Mouse (Mus musculus) forebrain, embryonic 11.5 days (tissue): ENCODE measurements around the gene Ldlr. TPM values are rescaled to one million over a fixed set of nuclear protein-coding genes. Genes with fewer than 3 reads are reported as not detected.
"Not testable (repeated sequence)": the region's sequence is repeated elsewhere in the genome, so short reads cannot be mapped to it uniquely, and the experiment has no call there.

Experiments
- ATAC-seq: fragments of 200-750 bp; cut with Nextera tagmentation; replicated peaks from 2 replicates; pipeline ENCODE4 v1.8.0; 2017; ENCODE audit warnings: moderate TSS enrichment; ENCODE audit not compliant: low FRiP score
- DNase-seq: peaks from one replicate; pipeline ENCODE4 v3.0.0-alpha.2; 2017; ENCODE audit warnings: low spot score
- H3K27ac ChIP-seq: fragments of 300-500 bp; sonication (generic); 2 replicates; pipeline ENCODE4 v1.5.1; 2014; ENCODE audit warnings: low read depth, low read length
- H3K27me3 ChIP-seq: fragments of 300-500 bp; sonication (generic); 2 replicates; pipeline ENCODE4 v1.6.1; 2014; ENCODE audit warnings: mild to moderate bottlenecking, low read length, mixed read lengths; ENCODE audit not compliant: control insufficient read depth, insufficient read depth
- H3K36me3 ChIP-seq: fragments of 300-500 bp; sonication (generic); 2 replicates; pipeline ENCODE4 v1.6.1; 2014; ENCODE audit warnings: mild to moderate bottlenecking, low read length, moderate library complexity, mixed read lengths; ENCODE audit not compliant: control insufficient read depth, insufficient read depth
- H3K4me1 ChIP-seq: fragments of 300-500 bp; sonication (generic); replicated peaks from 2 replicates; pipeline ENCODE4 v1.6.1; 2014; ENCODE audit warnings: low read length, mixed read lengths; ENCODE audit not compliant: control insufficient read depth, insufficient read depth
- H3K4me2 ChIP-seq: fragments of 300-500 bp; sonication (generic); 2 replicates; pipeline ENCODE4 v1.6.1; 2014; ENCODE audit warnings: low read depth, mild to moderate bottlenecking, low read length, moderate library complexity, mixed read lengths; ENCODE audit not compliant: severe bottlenecking
- H3K4me3 ChIP-seq: fragments of 300-500 bp; sonication (generic); 2 replicates; pipeline ENCODE4 v1.5.1; 2014; ENCODE audit warnings: low read depth, low read length
- H3K9ac ChIP-seq: fragments of 300-500 bp; sonication (generic); 2 replicates; pipeline ENCODE4 v1.6.1; 2014; ENCODE audit warnings: low read length
- H3K9me3 ChIP-seq: fragments of 300-500 bp; sonication (generic); 2 replicates; pipeline ENCODE4 v1.6.1; 2016; ENCODE audit warnings: low read length, mixed read lengths; ENCODE audit not compliant: control insufficient read depth
- WGBS: fragments of 180-500 bp; shearing (Covaris S2); extraction: QIAGEN DNeasy Blood & Tissue Kit; methylation state at CpG from one replicate; pipeline ENCODE4 v1.1.7; 2014; 5-methylcytosine and 5-hydroxymethylcytosine counted together
- polyA plus RNA-seq: library from polyadenylated mRNA; unstranded; fragments of >200 nt; fragmentation: Nextera tagmentation; extraction: Ambion mirVana; gene quantifications from 2 replicates; pipeline ENCODE4 v1.2.1, GENCODE M21; 2014

Gene Ldlr
- polyA plus RNA-seq, 1 experiment from 2014 or later, result 23.7 TPM

- WGBS, result 4% methylated on average over 6 of the region's 6 CpGs
- Histone ChIP-seq H3K4me1 (no peaks in the 10 kb centered on the region), H3K4me3 (no peak overlapping the region), H3K27me3 (no peaks in the 10 kb centered on the region), H3K36me3 (no peaks in the 10 kb centered on the region), H3K27ac (no peak overlapping the region), H3K9me3 (no peaks in the 10 kb centered on the region), H3K9ac (no peak overlapping the region; the same call in 1 of the 2 replicates), H3K4me2 (0 out of 2 replicates have a peak overlapping the region, but pooled peaks have one; percentile 18)
- DNase-seq (peak; percentile 87), ATAC-seq (peak; percentile 73)
These were observed 63.6 kb downstream of the Ldlr start for GRCm38 (mm10) chr9:21786906-21787305.

- no peaks in the 10 kb centered on the region for H3K9me3 ChIP-seq
- WGBS, result 87% methylated on average over 5 of the region's 5 CpGs
- no peak overlapping the region for H3K4me3 ChIP-seq
- no peak overlapping the region for H3K9ac ChIP-seq
- H3K4me1 ChIP-seq, result no peaks in the 10 kb centered on the region
- ATAC-seq (no peak), DNase-seq (no peak)
- H3K4me2 ChIP-seq, result no peak overlapping the region
- no peaks in the 10 kb centered on the region for H3K27me3 ChIP-seq
- H3K36me3 ChIP-seq, result no peaks in the 10 kb centered on the region
- H3K27ac ChIP-seq, result no peak overlapping the region
These were observed 64.4 kb downstream of the Ldlr start for GRCm38 (mm10) chr9:21787654-21788053.

GRCm38 (mm10) chr9:21788234-21788633 is 65.0 kb downstream of the Ldlr start:
- 92% methylated on average over 9 of the region's 9 CpGs for WGBS

GRCm38 (mm10) chr9:21791861-21792260 is 68.6 kb downstream of the Ldlr start:
- DNase-seq (no peak), ATAC-seq (no peak)
- Histone ChIP-seq H3K4me1 (peaks cover 4% of the 10 kb centered on the region; the same call in 1 of the 2 replicates), H3K9me3 (no peaks in the 10 kb centered on the region), H3K4me3 (no peak overlapping the region), H3K36me3 (peaks cover 2% of the 10 kb centered on the region; the same call in 1 of the 2 replicates), H3K27ac (no peak overlapping the region), H3K27me3 (no peaks in the 10 kb centered on the region), H3K9ac (no peak overlapping the region), H3K4me2 (no peak overlapping the region)
- 92% methylated on average over 8 of the region's 8 CpGs for WGBS

More at GRCm38 (mm10) chr9:21788234-21788633, 65.0 kb downstream of the Ldlr start:
- Histone ChIP-seq H3K27me3 (no peaks in the 10 kb centered on the region), H3K9ac (no peak overlapping the region), H3K4me1 (no peaks in the 10 kb centered on the region), H3K27ac (no peak overlapping the region), H3K9me3 (no peaks in the 10 kb centered on the region), H3K36me3 (no peaks in the 10 kb centered on the region), H3K4me3 (no peak overlapping the region), H3K4me2 (no peak overlapping the region)
- DNase-seq (no peak), ATAC-seq (no peak)

- Histone ChIP-seq H3K9ac (no peak overlapping the region), H3K27me3 (no peaks in the 10 kb centered on the region), H3K4me1 (peaks cover 4% of the 10 kb centered on the region; the same call in 1 of the 2 replicates), H3K9me3 (no peaks in the 10 kb centered on the region), H3K4me2 (no peak overlapping the region), H3K4me3 (no peak overlapping the region), H3K36me3 (peaks cover 2% of the 10 kb centered on the region; the same call in 1 of the 2 replicates), H3K27ac (no peak overlapping the region)
- ATAC-seq (no peak), DNase-seq (no peak)
- WGBS, result 83% methylated on average over 8 of the region's 8 CpGs
These were observed 69.4 kb downstream of the Ldlr start for GRCm38 (mm10) chr9:21792644-21793043.

GRCm38 (mm10) chr9:21793507-21793906 is 70.2 kb downstream of the Ldlr start:
- not testable (repeated sequence) for H3K4me1 ChIP-seq

GRCm38 (mm10) chr9:21794344-21794834 is 71.1 kb downstream of the Ldlr start:
- H3K4me2 ChIP-seq, result no peak overlapping the region
- no peaks in the 10 kb centered on the region for H3K9me3 ChIP-seq
- DNase-seq (no peak), ATAC-seq (no peak)
- H3K36me3 ChIP-seq, result peaks cover 2% of the 10 kb centered on the region; the same call in 1 of the 2 replicates
- peaks cover 6% of the 10 kb centered on the region; the same call in 1 of the 2 replicates for H3K4me1 ChIP-seq
- no peaks in the 10 kb centered on the region for H3K27me3 ChIP-seq
- H3K9ac ChIP-seq, result no peak overlapping the region
- no peak overlapping the region for H3K27ac ChIP-seq
- WGBS, result 96% methylated on average over 18 of the region's 18 CpGs
- H3K4me3 ChIP-seq, result no peak overlapping the region

More at GRCm38 (mm10) chr9:21793507-21793906, 70.2 kb downstream of the Ldlr start:
- H3K4me2 ChIP-seq, ATAC-seq, H3K27ac ChIP-seq, H3K4me3 ChIP-seq, H3K9ac ChIP-seq, H3K27me3 ChIP-seq, H3K9me3 ChIP-seq, H3K36me3 ChIP-seq, DNase-seq: not testable (repeated sequence)
- 95% methylated on average over 6 of the region's 6 CpGs for WGBS

- H3K9ac ChIP-seq, result no peak overlapping the region
- H3K4me3 ChIP-seq, result no peak overlapping the region
- no peak overlapping the region for H3K4me2 ChIP-seq
- ATAC-seq (no peak), DNase-seq (no peak)
- H3K9me3 ChIP-seq, result no peaks in the 10 kb centered on the region
- peaks cover 6% of the 10 kb centered on the region; the same call in 1 of the 2 replicates for H3K4me1 ChIP-seq
- peaks cover 2% of the 10 kb centered on the region; the same call in 1 of the 2 replicates for H3K36me3 ChIP-seq
- 97% methylated on average over 25 of the region's 25 CpGs for WGBS
- H3K27me3 ChIP-seq, result no peaks in the 10 kb centered on the region
- H3K27ac ChIP-seq, result no peak overlapping the region
These were observed 71.6 kb downstream of the Ldlr start for GRCm38 (mm10) chr9:21794925-21795324.

- WGBS, result 86% methylated on average over 5 of the region's 5 CpGs
- H3K27ac ChIP-seq, result no peak overlapping the region
These were observed 72.3 kb downstream of the Ldlr start for GRCm38 (mm10) chr9:21795579-21795978.

More at GRCm38 (mm10) chr9:21795579-21795978, 72.3 kb downstream of the Ldlr start:
- Histone ChIP-seq H3K4me1 (peaks cover 6% of the 10 kb centered on the region; the same call in 1 of the 2 replicates), H3K27me3 (no peaks in the 10 kb centered on the region), H3K4me3 (no peak overlapping the region), H3K9ac (no peak overlapping the region), H3K4me2 (no peak overlapping the region), H3K36me3 (peaks cover 2% of the 10 kb centered on the region; the same call in 1 of the 2 replicates), H3K9me3 (no peaks in the 10 kb centered on the region)
- ATAC-seq, result no peak
- DNase-seq, result no peak
